Mouse (Mus musculus): ENCODE measurements around the gene Lcor. TPM values are rescaled to one million over a fixed set of nuclear protein-coding genes. Genes with fewer than 3 reads are reported as not detected.

Gene Lcor
- polyA plus RNA-seq, 1 experiment = 2.9 TPM

DNA sequence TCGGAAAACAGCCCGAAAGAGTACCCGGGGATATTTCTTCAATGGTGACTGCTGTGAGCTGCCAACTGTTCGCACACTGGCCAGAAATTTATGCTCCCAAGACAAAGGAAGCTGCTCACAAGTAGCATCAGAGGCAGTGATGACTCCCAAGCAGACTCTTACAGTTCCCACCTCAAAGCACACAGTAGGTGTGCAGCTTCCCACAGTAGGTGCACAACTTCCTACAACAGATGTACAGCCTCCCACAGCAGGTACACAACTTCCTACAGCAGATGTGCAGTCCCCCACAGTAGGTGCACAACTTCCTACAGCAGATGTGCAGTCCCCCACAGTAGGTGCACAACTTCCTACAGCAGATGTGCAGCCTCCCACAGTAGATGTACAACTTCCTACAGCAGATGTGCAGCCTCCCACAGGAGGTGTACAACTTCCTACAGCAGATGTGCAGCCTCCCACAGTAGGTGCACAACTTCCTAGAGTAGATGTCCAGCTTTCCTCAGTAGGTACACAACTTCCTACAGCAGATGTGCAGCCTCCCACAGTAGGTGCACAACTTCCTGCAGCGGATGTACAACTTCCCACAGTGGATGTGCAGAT lies 100.6 kb downstream of the Lcor start:
- Histone ChIP-seq H3K4me3 (ENCODE audit: low read depth, low read length) (no peak overlapping the region), H3K27ac (ENCODE audit: insufficient read depth, low read depth, low read length) (no peak overlapping the region), H3K36me3 (ENCODE audit: control insufficient read depth, insufficient read depth, low read length) (peaks cover 24% of the 10 kb centered on the region), H3K4me1 (ENCODE audit: control insufficient read depth, insufficient read depth, insufficient read length, low read length) (peaks cover 10% of the 10 kb centered on the region), H3K27me3 (ENCODE audit: control insufficient read depth, insufficient read depth, low read length) (no peaks in the 10 kb centered on the region)
- 97% methylated on average over 5 of the region's 5 CpGs for WGBS
- no peak for TF ChIP-seq POLR2A (IDR thresholded peaks at IDR 0.05; ENCODE audit: low read depth, low read length)
- no peak for TF ChIP-seq CTCF (IDR thresholded peaks at IDR 0.05; ENCODE audit: extremely low read depth, insufficient read length, insufficient replicate concordance, low read depth, low read length)

DNA sequence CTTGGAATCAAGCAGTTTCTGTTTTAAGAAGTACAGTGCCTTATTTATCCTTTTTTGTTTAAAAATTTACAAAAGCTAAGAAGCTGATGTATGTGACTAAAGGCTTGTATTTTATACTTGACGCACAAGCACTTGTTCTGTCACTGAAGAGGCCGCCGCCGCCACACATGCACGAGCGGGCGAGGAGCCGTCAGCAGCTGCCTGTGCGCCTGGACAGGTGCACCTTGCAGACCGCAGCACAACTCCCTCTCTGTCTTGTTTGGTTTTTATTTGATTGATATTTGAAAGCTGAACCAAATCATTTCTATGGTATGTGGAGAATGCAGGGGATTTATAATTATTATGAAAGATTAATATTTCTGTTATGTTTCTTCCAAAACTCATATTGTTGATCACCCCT lies 104.3 kb downstream of the Lcor start:
- WGBS = 92% methylated on average over 10 of the region's 10 CpGs
- Histone ChIP-seq H3K27me3 (ENCODE audit: control insufficient read depth, insufficient read depth, low read length) (no peaks in the 10 kb centered on the region), H3K36me3 (ENCODE audit: control insufficient read depth, insufficient read depth, low read length) (peaks cover 22% of the 10 kb centered on the region), H3K4me3 (ENCODE audit: low read depth, low read length) (no peak overlapping the region), H3K27ac (ENCODE audit: insufficient read depth, low read depth, low read length) (no peak overlapping the region), H3K4me1 (ENCODE audit: control insufficient read depth, insufficient read depth, insufficient read length, low read length) (no peaks in the 10 kb centered on the region)
- TF ChIP-seq CTCF (IDR thresholded peaks at IDR 0.05; ENCODE audit: extremely low read depth, insufficient read length, insufficient replicate concordance, low read depth, low read length) (no peak), POLR2A (IDR thresholded peaks at IDR 0.05; ENCODE audit: low read depth, low read length) (no peak)

DNA sequence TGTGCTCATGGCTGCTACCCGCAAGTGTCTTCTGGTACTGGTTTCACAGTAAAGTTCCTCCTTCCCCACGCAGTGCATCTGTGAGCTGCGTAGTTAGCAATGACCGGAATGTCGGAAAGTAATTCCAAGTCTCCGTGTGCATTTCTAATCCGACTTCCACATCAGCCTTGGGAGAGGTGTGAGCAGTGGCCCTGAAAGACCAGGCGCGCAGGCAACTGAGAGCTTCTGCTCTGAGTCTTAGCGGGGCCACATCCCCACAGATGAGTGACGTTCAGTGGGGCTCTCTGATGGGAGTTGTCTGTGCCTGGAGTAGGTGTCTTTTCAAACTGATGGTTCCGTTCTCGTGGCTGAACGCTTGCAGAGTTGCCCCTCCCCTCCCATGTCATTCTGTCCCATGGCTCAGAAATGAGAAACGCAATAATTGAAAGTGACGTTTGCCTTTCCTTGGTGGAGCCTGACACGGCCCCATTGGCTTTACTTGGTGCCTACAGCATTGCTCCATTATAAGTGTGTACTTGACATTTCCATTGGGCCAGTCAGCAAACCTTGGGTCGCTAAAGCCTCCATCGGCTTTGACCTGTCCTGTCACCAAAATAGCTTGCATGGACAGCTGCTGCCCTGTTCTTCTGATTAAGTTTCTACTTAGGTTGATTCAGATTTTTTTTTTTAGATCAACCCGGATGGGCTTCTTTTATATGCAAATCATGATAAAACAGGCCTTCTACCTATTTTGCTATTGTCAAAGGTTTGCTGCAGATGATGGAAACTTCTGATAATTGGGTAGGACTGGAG lies 105.2 kb downstream of the Lcor start:
- TF ChIP-seq CTCF (IDR thresholded peaks at IDR 0.05; ENCODE audit: extremely low read depth, insufficient read length, insufficient replicate concordance, low read depth, low read length) (no peak), POLR2A (IDR thresholded peaks at IDR 0.05; ENCODE audit: low read depth, low read length) (no peak)
- H3K4me1 ChIP-seq (ENCODE audit: control insufficient read depth, insufficient read depth, insufficient read length, low read length) = no peaks in the 10 kb centered on the region
- WGBS = 96% methylated on average over 20 of the region's 20 CpGs

DNA sequence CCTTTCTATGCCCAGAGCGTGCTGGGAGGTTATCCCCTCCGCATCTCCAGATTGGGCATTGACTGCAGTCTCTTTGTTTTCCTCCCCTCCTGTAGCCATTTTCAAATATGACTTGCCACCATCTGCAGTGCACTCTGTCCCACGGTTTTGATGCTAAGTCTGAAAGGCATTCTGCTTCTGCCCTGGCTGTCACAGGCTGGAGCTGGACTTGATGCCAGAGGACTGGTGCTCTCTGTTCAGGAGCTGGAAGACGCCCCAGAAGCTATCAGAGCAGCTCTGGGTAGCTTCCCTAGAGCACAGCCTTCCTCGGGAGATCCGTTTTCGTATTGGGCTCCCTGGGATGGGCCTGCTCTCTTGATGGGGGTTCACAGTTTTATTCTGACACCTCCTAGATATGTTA lies 106.6 kb downstream of the Lcor start:
- no peaks in the 10 kb centered on the region for H3K4me1 ChIP-seq (ENCODE audit: control insufficient read depth, insufficient read depth, insufficient read length, low read length)
- no peak overlapping the region for H3K4me3 ChIP-seq (ENCODE audit: low read depth, low read length)
- H3K27me3 ChIP-seq (ENCODE audit: control insufficient read depth, insufficient read depth, low read length) = no peaks in the 10 kb centered on the region
- 89% methylated on average over 7 of the region's 7 CpGs for WGBS
- no peak for TF ChIP-seq CTCF (IDR thresholded peaks at IDR 0.05; ENCODE audit: extremely low read depth, insufficient read length, insufficient replicate concordance, low read depth, low read length)
- no peak for TF ChIP-seq POLR2A (IDR thresholded peaks at IDR 0.05; ENCODE audit: low read depth, low read length)
- no peak overlapping the region for H3K27ac ChIP-seq (ENCODE audit: insufficient read depth, low read depth, low read length)
- H3K36me3 ChIP-seq (ENCODE audit: control insufficient read depth, insufficient read depth, low read length) = peaks cover 11% of the 10 kb centered on the region; the same call in 1 of the 2 replicates

More for the DNA sequence above, 105.2 kb downstream of the Lcor start:
- no peaks in the 10 kb centered on the region for H3K27me3 ChIP-seq (ENCODE audit: control insufficient read depth, insufficient read depth, low read length)
- no peak overlapping the region for H3K27ac ChIP-seq (ENCODE audit: insufficient read depth, low read depth, low read length)
- H3K36me3 ChIP-seq (ENCODE audit: control insufficient read depth, insufficient read depth, low read length) = peaks cover 14% of the 10 kb centered on the region
- no peak overlapping the region for H3K4me3 ChIP-seq (ENCODE audit: low read depth, low read length)

DNA sequence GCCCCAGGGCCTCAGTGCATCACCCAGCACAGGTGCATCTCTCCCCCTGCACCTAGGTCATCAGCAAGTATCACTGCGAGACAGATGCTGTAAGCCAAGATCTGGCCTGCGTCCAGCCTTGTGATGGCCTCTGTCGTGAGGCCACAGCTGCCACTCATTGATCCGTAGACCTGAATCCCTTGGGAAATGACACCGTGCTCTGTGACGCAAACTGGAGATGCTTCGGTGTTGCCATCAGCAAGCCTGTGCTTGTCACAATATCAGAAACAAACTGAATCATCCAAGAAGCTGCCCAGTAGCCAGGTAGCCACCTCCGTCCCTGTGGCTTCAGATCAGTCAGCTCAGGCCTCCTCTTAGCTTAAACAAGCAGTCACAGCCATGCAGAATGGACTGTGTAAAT lies 107.2 kb downstream of the Lcor start:
- no peak overlapping the region for H3K4me3 ChIP-seq (ENCODE audit: low read depth, low read length)
- TF ChIP-seq POLR2A (IDR thresholded peaks at IDR 0.05; ENCODE audit: low read depth, low read length) (no peak), CTCF (IDR thresholded peaks at IDR 0.05; ENCODE audit: extremely low read depth, insufficient read length, insufficient replicate concordance, low read depth, low read length) (no peak)
- no peak overlapping the region for H3K27ac ChIP-seq (ENCODE audit: insufficient read depth, low read depth, low read length)
- peaks cover 7% of the 10 kb centered on the region; the same call in 1 of the 2 replicates for H3K36me3 ChIP-seq (ENCODE audit: control insufficient read depth, insufficient read depth, low read length)
- WGBS = 76% methylated on average over 8 of the region's 8 CpGs
- no peaks in the 10 kb centered on the region for H3K27me3 ChIP-seq (ENCODE audit: control insufficient read depth, insufficient read depth, low read length)
- H3K4me1 ChIP-seq (ENCODE audit: control insufficient read depth, insufficient read depth, insufficient read length, low read length) = no peaks in the 10 kb centered on the region

DNA sequence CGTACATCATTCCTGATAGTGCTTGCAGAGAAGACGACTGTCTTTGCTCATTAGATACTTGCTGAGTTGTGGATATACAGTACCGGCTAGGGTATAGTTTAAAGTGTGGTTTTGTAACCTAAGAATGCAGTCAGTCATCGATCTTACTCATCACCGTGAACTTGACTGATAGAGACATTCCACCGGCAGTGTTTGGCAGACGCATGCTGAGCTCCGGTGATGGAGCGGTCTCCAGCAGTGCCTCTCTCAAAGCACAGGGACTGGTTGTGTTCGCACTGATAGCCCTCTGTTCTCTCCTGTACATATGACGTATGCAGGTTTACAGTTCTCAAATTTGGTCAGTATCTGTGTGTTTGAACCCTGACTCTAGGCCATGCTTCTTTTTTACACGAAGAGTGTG lies 109.4 kb downstream of the Lcor start:
- no peaks in the 10 kb centered on the region for H3K4me1 ChIP-seq (ENCODE audit: control insufficient read depth, insufficient read depth, insufficient read length, low read length)
- 86% methylated on average over 12 of the region's 12 CpGs for WGBS
- TF ChIP-seq POLR2A (IDR thresholded peaks at IDR 0.05; ENCODE audit: low read depth, low read length) = no peak
- no peak for TF ChIP-seq CTCF (IDR thresholded peaks at IDR 0.05; ENCODE audit: extremely low read depth, insufficient read length, insufficient replicate concordance, low read depth, low read length)
- no peaks in the 10 kb centered on the region for H3K36me3 ChIP-seq (ENCODE audit: control insufficient read depth, insufficient read depth, low read length)
- no peak overlapping the region for H3K4me3 ChIP-seq (ENCODE audit: low read depth, low read length)
- H3K27ac ChIP-seq (ENCODE audit: insufficient read depth, low read depth, low read length) = no peak overlapping the region
- no peaks in the 10 kb centered on the region for H3K27me3 ChIP-seq (ENCODE audit: control insufficient read depth, insufficient read depth, low read length)

DNA sequence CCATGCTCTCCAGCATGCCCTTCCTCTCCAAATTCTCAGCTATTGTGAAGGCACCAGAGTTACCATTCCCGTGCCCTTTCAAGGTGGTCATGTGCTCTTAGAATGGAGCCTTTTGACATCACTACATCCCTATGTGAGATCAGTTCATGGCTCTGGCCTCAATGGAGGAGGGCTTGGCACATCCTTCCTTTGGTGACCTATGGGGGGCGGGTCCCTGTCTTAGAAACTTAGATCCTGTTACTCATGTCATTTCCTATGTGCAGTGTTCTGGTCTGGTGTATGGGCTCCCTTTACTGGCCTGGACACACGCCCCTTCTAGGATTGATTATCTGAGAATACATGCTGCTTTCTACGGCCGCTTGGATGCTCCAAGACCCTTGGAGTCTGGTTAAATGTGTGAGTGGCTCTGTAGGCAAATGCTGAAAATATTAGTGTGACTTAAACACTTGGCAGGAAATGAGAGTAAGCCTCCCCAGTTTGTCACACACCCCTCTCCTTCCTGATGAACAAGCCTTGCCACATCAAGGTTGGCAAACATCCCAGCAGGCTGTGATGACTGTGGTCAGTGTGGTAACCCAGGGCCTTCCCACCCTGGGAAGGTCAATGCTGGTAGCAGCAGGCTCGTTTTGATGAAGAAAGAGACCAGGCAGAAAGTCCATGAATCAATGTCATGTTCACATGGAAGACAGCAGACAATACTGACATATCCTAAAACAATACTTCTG lies 114.9 kb downstream of the Lcor start:
- Histone ChIP-seq H3K4me1 (ENCODE audit: control insufficient read depth, insufficient read depth, insufficient read length, low read length) (peaks cover 4% of the 10 kb centered on the region; the same call in 1 of the 2 replicates), H3K4me3 (ENCODE audit: low read depth, low read length) (no peak overlapping the region)
- WGBS = 64% methylated on average over 6 of the region's 6 CpGs

More for the DNA sequence above, 114.9 kb downstream of the Lcor start:
- H3K27me3 ChIP-seq (ENCODE audit: control insufficient read depth, insufficient read depth, low read length) = no peaks in the 10 kb centered on the region
- no peak overlapping the region for H3K27ac ChIP-seq (ENCODE audit: insufficient read depth, low read depth, low read length)
- H3K36me3 ChIP-seq (ENCODE audit: control insufficient read depth, insufficient read depth, low read length) = no peaks in the 10 kb centered on the region
- TF ChIP-seq CTCF (IDR thresholded peaks at IDR 0.05; ENCODE audit: extremely low read depth, insufficient read length, insufficient replicate concordance, low read depth, low read length) (no peak), POLR2A (IDR thresholded peaks at IDR 0.05; ENCODE audit: low read depth, low read length) (no peak)
